Mouse (Mus musculus) bone marrow macrophage, adult 2 months (primary cell): ENCODE data around the gene Ttc28. TPM values are rescaled to one million over a fixed set of nuclear protein-coding genes. Genes with fewer than 3 reads are reported as not detected.

Experiments
- H3K27ac ChIP-seq: 2 replicates; pipeline ENCODE4 v1.5.1; 2012; ENCODE audit warnings: low read depth, low read length; ENCODE audit not compliant: insufficient read depth
- H3K4me1 ChIP-seq: 2 replicates; pipeline ENCODE4 v1.6.1; 2012; ENCODE audit warnings: low read length; ENCODE audit not compliant: control insufficient read depth, insufficient read depth
- H3K4me3 ChIP-seq: 2 replicates; pipeline ENCODE4 v1.5.1; 2012; ENCODE audit warnings: mild to moderate bottlenecking, low read length, moderate library complexity; ENCODE audit not compliant: insufficient read depth
- CTCF ChIP-seq: IDR thresholded peaks from 2 replicates; pipeline ENCODE4 v1.5.1; 2012; ENCODE audit warnings: low read depth, mild to moderate bottlenecking, low read length, moderate library complexity
- POLR2A ChIP-seq: IDR thresholded peaks from 2 replicates; pipeline ENCODE4 v1.6.1; 2012; ENCODE audit warnings: mild to moderate bottlenecking, low read depth, low read length, borderline replicate concordance
- polyA plus RNA-seq: library from polyadenylated mRNA; stranded (reverse); fragments of >200 nt; gene quantifications from 2 replicates; pipeline ENCODE4 v1.2.4, GENCODE M21; 2012; ENCODE audit not compliant: missing spikeins, insufficient read depth, insufficient read length

Ttc28 gene
- polyA plus RNA-seq, 1 experiment = 1.7 TPM

DNA sequence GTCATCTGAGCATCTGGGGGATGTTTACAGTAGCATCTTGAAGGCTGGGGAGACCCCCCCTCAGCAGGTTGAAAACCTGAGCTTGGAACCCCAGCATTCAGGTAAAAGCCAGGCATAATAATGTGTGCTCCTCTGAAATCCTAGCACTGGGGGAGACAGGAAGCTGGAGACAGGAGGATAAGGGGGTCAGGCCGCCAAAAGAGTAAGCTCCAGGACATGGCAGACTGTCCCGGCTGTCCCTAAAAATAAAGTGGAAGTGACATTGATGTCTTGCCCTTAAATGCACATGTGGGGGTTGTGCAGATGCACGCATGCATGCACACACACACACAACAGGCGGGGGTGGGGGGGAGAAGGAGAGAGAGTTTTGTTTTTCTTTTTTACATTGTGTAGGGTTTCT lies 118.7 kb downstream of the Ttc28 start:
- TF ChIP-seq CTCF (no peak), POLR2A (no peak)
- H3K4me1 ChIP-seq = no peaks in the 10 kb centered on the region
- no peak overlapping the region for H3K27ac ChIP-seq
- H3K4me3 ChIP-seq = no peak overlapping the region

DNA sequence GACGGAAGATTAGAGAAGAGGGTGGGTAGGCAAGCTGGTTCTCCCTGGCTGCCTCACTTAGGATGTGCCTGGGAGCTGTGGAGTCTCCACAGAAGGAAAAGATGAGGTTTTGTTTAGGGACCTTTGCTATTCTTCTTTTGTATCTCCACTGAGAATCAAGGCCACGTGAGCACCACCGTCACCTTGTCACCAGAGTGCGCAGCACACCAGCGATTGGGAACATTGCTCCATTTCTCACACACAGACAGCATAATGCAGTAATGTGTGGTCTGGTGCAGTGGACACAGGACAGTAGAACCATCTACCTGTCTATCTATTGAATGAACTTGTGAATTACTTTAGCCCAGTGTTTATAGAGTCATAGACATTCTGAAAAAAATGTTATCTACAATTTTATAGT lies 121.3 kb downstream of the Ttc28 start:
- Histone ChIP-seq H3K27ac (no peak overlapping the region), H3K4me1 (no peaks in the 10 kb centered on the region), H3K4me3 (no peak overlapping the region)
- TF ChIP-seq POLR2A (no peak), CTCF (0 out of 2 replicates have a peak, but pooled peaks have one; percentile 10)

DNA sequence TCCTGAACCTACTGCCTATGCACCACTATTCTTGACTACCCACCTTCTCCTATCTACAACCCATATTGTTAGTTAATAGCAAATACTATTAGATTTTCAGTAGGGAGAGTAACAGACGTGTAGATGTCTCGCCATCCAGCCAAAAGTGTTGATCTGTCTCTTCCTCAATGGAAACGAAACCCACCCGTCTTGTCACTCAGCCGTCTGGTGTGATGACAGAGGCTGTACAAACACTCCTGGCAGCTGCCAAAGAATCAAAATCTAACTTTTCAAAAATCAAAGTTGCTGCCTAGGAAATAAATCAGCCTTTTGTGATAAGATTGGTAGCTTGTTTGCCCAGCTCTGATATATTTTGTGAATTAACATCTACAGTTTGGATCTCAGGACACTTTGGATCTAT lies 123.6 kb downstream of the Ttc28 start:
- H3K4me1 ChIP-seq = no peaks in the 10 kb centered on the region
- no peak overlapping the region for H3K4me3 ChIP-seq
- no peak for TF ChIP-seq POLR2A
- TF ChIP-seq CTCF = no peak
- H3K27ac ChIP-seq = no peak overlapping the region

- Histone ChIP-seq H3K27ac (no peak overlapping the region), H3K4me3 (no peak overlapping the region), H3K4me1 (no peaks in the 10 kb centered on the region)
- no peak for TF ChIP-seq POLR2A
- no peak for TF ChIP-seq CTCF
Measured at GRCm38 (mm10) chr5:111003750-111004149, 124.1 kb downstream of the Ttc28 start.

DNA sequence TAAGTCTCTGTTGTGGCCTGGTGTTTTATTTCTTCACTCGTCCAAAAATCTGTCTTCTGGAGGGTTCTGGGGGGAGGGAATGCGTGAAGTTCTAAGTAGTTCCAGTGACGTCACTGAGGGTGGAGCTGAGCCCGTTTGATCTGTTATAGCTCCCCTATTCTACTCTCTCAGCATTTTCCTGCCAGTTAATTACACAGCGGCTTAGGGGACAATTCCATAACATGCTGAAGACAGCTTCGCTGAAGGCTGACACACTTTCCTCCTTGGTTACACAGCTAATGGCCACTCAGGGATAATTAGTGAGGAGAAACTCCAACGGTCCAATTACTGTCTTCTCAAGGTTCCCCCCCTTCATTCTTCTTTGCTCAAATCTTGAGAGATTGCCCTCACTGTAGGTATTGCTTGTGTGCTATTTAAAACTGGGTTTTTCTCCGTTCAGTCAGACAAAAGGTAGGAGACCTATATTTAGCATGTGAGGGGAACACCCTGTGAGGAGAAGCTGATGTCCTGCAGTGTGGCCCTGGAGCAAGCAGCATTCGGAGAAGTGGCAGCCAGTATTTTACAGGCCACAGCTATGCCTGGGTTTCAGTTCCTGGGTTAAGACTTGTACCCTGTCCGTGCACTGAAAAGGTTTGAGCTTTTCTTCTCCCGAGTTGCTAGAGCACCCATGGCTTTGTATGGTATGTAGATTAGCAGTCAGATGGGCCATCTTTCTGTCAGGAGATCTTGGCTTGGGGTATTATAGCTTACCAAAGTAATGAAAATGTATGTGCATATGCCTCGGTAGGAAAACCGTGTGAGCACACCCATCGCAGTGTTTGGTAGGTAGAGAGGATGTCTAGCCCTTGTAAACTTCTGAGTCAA lies 126.9 kb downstream of the Ttc28 start:
- no peak overlapping the region for H3K27ac ChIP-seq
- no peaks in the 10 kb centered on the region for H3K4me1 ChIP-seq
- TF ChIP-seq POLR2A (no peak), CTCF (no peak)
- H3K4me3 ChIP-seq = no peak overlapping the region

GRCm38 (mm10) chr5:111007136-111007500 lies 127.5 kb downstream of the Ttc28 start:
- Histone ChIP-seq H3K4me1 (no peaks in the 10 kb centered on the region), H3K4me3 (no peak overlapping the region), H3K27ac (no peak overlapping the region)
- TF ChIP-seq CTCF (no peak), POLR2A (no peak)

GRCm38 (mm10) chr5:111007900-111008299 lies 128.3 kb downstream of the Ttc28 start:
- TF ChIP-seq POLR2A (no peak), CTCF (no peak)
- Histone ChIP-seq H3K27ac (no peak overlapping the region), H3K4me3 (no peak overlapping the region), H3K4me1 (no peaks in the 10 kb centered on the region)

DNA sequence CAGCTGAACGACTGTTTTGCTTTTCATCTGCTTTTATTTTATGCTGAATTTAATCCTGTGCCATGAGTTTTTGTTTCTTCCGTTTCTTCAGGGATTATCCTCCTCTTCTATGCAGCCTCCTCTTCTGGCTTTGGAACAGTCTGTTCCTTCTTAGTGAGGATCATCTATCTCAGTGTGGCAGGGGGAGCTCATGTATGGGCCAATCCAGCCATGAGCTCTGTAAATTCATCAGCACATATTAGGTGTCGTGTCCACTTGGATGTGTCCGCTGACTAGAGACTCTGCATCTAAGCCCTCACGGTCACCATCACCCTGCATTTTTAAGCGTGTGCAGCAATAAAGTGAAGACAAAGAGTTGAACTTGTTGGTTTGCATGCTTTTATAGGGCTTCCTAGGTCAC lies 128.8 kb downstream of the Ttc28 start:
- Histone ChIP-seq H3K4me1 (no peaks in the 10 kb centered on the region), H3K4me3 (no peak overlapping the region), H3K27ac (no peak overlapping the region)
- TF ChIP-seq CTCF = no peak
- TF ChIP-seq POLR2A = no peak

DNA sequence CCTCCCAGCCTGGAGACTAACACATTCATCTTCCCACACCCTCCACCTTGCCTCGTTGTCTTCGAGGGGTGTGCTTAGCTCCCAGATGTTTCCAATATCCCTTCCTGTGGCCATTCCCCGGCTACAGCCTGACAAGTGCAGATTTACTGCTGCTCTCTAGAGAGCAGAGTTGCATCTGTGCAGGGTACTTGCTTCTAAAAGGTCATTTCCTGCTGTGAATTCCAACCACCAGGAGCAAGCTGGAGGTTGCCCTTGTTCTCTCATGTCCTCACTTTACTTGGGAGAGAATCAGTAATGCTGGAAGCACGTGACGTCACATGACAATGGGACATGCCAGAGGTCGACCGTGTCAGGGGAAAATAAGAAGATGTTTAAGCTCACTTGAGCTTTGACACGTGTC lies 131.7 kb downstream of the Ttc28 start:
- Histone ChIP-seq H3K4me1 (no peaks in the 10 kb centered on the region), H3K27ac (no peak overlapping the region), H3K4me3 (no peak overlapping the region)
- TF ChIP-seq POLR2A = no peak
- no peak for TF ChIP-seq CTCF

GRCm38 (mm10) chr5:111012064-111012463 lies 132.5 kb downstream of the Ttc28 start:
- TF ChIP-seq CTCF = no peak
- no peak for TF ChIP-seq POLR2A
- Histone ChIP-seq H3K4me3 (no peak overlapping the region), H3K27ac (no peak overlapping the region), H3K4me1 (no peaks in the 10 kb centered on the region)

DNA sequence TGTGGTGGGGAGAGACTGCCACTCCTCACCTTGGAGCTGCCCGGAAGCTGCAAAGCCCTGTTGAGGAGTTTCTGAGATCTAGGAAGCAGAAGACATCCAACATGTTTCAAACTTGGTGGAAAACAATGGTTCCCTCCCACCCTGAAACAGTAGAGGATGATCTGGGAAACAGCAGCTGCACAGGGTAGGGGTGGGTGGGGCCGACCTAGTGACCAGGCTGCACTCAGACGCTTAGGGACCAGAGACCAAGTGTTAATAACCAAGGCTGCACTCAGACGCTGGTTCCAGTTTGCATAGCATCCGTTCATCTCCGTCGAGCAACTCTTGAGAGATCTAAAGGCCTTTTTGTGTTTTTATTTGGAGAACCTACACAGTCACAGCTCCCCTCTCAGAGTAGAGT lies 133.0 kb downstream of the Ttc28 start:
- Histone ChIP-seq H3K4me3 (no peak overlapping the region), H3K4me1 (no peaks in the 10 kb centered on the region), H3K27ac (no peak overlapping the region)
- TF ChIP-seq CTCF = no peak
- TF ChIP-seq POLR2A = no peak
